ENCODE assay signal across 20 mouse cellular contexts in genomic region chr14:99778957-99779356, GRCm38 (mm10).
DNase-seq lines count a peak whose midpoint lies in the region; ATAC-seq and TF ChIP-seq lines count a peak whose summit lies in the region.
"Had no signal": no experiment of that assay in that cellular context is flagged by ENCODE, and none has a peak within 500 bp of the region (broad histone marks: within the 10 kb centered on the region; RNA-seq: fewer than 3 reads in every experiment).

No protein-coding gene starts in this region.

- no peak overlapping the region for H3K9ac ChIP-seq in intestine, embryonic 15.5 days
- H3K9ac ChIP-seq in intestine, postnatal 0 days (ENCODE audit: low read depth, low read length), result no peak overlapping the region
- H3K9ac ChIP-seq: embryonic facial prominence, embryonic 13.5 days; embryonic facial prominence, embryonic 15.5 days; forebrain, embryonic 12.5 days had no signal

- no peak for DNase-seq in kidney, postnatal 10 days
- DNase-seq in embryo, embryonic 10 days (ENCODE audit: low spot score), result no peak
- no peak for DNase-seq in neural tube, embryonic 10.5 days (ENCODE audit: extremely low spot score, low spot score)
- DNase-seq: adrenal gland, adult 2 months; adrenal gland, postnatal 10 days; adrenal gland, postnatal 25 days; cerebellum, adult 11 months; cerebellum, adult 18-20 months; cerebellum, adult 9-10 months; cerebellum, postnatal 10 days; cerebellum, postnatal 25 days had no signal

- ATAC-seq in intestine, embryonic 15.5 days, result peak; percentile 80
- peak; percentile 44; the same call in 1 of the 2 replicates for ATAC-seq in intestine, postnatal 0 days
- ATAC-seq: forebrain, embryonic 14.5 days; forebrain, embryonic 16.5 days had no signal

- H3K27ac ChIP-seq in intestine, embryonic 15.5 days, result peak overlapping the region; percentile 57; the same call in 1 of the 2 replicates
- H3K27ac ChIP-seq in intestine, postnatal 0 days (ENCODE audit: low read depth, low read length), result peak overlapping the region; percentile 21; the same call in 1 of the 2 replicates
- H3K27ac ChIP-seq: embryonic facial prominence, embryonic 13.5 days; embryonic facial prominence, embryonic 15.5 days; forebrain, embryonic 10.5 days; forebrain, embryonic 12.5 days had no signal

- WGBS in intestine, embryonic 15.5 days, result 62% methylated on average over 4 of the region's 4 CpGs
- 42% methylated on average over 4 of the region's 4 CpGs for WGBS in intestine, postnatal 0 days

- no peak overlapping the region for H3K4me3 ChIP-seq in intestine, embryonic 15.5 days (replicated peaks)
- no peak overlapping the region for H3K4me3 ChIP-seq in intestine, postnatal 0 days (ENCODE audit: low read depth, low read length)
- H3K4me3 ChIP-seq: embryonic facial prominence, embryonic 13.5 days; embryonic facial prominence, embryonic 15.5 days; erythroblast, embryonic 14.5 days; forebrain, embryonic 10.5 days; forebrain, embryonic 12.5 days had no signal

- no peaks in the 10 kb centered on the region for H3K27me3 ChIP-seq in intestine, embryonic 15.5 days (replicated peaks)
- H3K27me3 ChIP-seq in intestine, postnatal 0 days (replicated peaks; ENCODE audit: control insufficient read depth, insufficient read depth, low read length), result no peaks in the 10 kb centered on the region
- H3K27me3 ChIP-seq: embryonic facial prominence, embryonic 13.5 days; embryonic facial prominence, embryonic 15.5 days; forebrain, embryonic 12.5 days had no signal

- H3K36me3 ChIP-seq in intestine, embryonic 15.5 days, result no peaks in the 10 kb centered on the region
- no peaks in the 10 kb centered on the region for H3K36me3 ChIP-seq in intestine, postnatal 0 days (ENCODE audit: control insufficient read depth, insufficient read depth)
- H3K36me3 ChIP-seq: embryonic facial prominence, embryonic 13.5 days; embryonic facial prominence, embryonic 15.5 days; forebrain, embryonic 10.5 days; forebrain, embryonic 12.5 days had no signal

- no peaks in the 10 kb centered on the region for H3K4me1 ChIP-seq in intestine, embryonic 15.5 days (replicated peaks)
- no peaks in the 10 kb centered on the region for H3K4me1 ChIP-seq in intestine, postnatal 0 days (replicated peaks; ENCODE audit: control insufficient read depth, insufficient read depth, low read length)
- H3K4me1 ChIP-seq: embryonic facial prominence, embryonic 13.5 days; embryonic facial prominence, embryonic 15.5 days; forebrain, embryonic 12.5 days had no signal

- TF ChIP-seq CTCF in intestine, postnatal 0 days (IDR thresholded peaks at IDR 0.05; ENCODE audit: low read depth), result no peak

- no peaks in the 10 kb centered on the region for H3K9me3 ChIP-seq in intestine, embryonic 15.5 days
- H3K9me3 ChIP-seq in intestine, postnatal 0 days (ENCODE audit: control insufficient read depth), result no peaks in the 10 kb centered on the region
- H3K9me3 ChIP-seq: embryonic facial prominence, embryonic 13.5 days; embryonic facial prominence, embryonic 15.5 days; forebrain, embryonic 10.5 days; forebrain, embryonic 12.5 days had no signal

- no peak overlapping the region for H3K4me2 ChIP-seq in intestine, embryonic 15.5 days (replicated peaks)
- H3K4me2 ChIP-seq in intestine, postnatal 0 days (replicated peaks; ENCODE audit: low read depth), result 0 out of 2 replicates have a peak overlapping the region, but pooled peaks have one; percentile 38
- H3K4me2 ChIP-seq: embryonic facial prominence, embryonic 13.5 days; embryonic facial prominence, embryonic 15.5 days; forebrain, embryonic 12.5 days had no signal
